Mouse (Mus musculus) MEL (cell line): Measurements from ENCODE around the gene Ccz1. TPM values are rescaled to one million over a fixed set of nuclear protein-coding genes. Genes with fewer than 3 reads are reported as not detected.
"Not testable (repeated sequence)": the region's sequence is repeated elsewhere in the genome, so short reads cannot be mapped to it uniquely, and the experiment has no call there.

ENCODE experiments used
- DNase-seq: peaks from one replicate; pipeline ENCODE4 v3.0.0; 2011; ENCODE audit warnings: low read depth, low spot score
- H3K27ac ChIP-seq: 2 replicates; pipeline ENCODE4 v1.5.1; 2012; ENCODE audit warnings: low read depth, mild to moderate bottlenecking, control low read depth, low read length, moderate library complexity; ENCODE audit not compliant: control insufficient read depth
- H3K27me3 ChIP-seq, 2 experiments: fragments of 150-350 bp in 1 of 2; sonication (generic) in 1 of 2; 2 replicates each; pipeline ENCODE4 v1.6.1; 2012; ENCODE audit warnings: low read length in 2 of 2, mild to moderate bottlenecking in 2 of 2, improper control_type of control experiment in 1 of 2, moderate library complexity in 1 of 2; ENCODE audit not compliant: insufficient read depth in 2 of 2, control insufficient read depth in 1 of 2
- H3K36me3 ChIP-seq, 2 experiments: 2 replicates each; pipeline ENCODE4 v1.6.1; 2012 to 2014; ENCODE audit warnings: low read length in 2 of 2, improper control_type of control experiment in 1 of 2, inconsistent platforms in 1 of 2, mild to moderate bottlenecking in 1 of 2; ENCODE audit not compliant: insufficient read depth in 2 of 2, control insufficient read depth in 1 of 2
- H3K4me1 ChIP-seq, 2 experiments: fragments of 150-350 bp in 1 of 2; sonication (generic) in 1 of 2; 2 replicates each; pipeline ENCODE4 v1.6.1; 2012; ENCODE audit warnings: low read length in 2 of 2, improper control_type of control experiment in 1 of 2, mild to moderate bottlenecking in 1 of 2; ENCODE audit not compliant: insufficient read depth in 2 of 2, control insufficient read depth in 1 of 2
- H3K4me3 ChIP-seq, 2 experiments: fragments of 150-350 bp in 1 of 2; sonication (generic) in 1 of 2; 2 replicates each; pipeline ENCODE4 v1.5.1; 2012; ENCODE audit warnings: low read depth in 2 of 2, low read length in 2 of 2, mild to moderate bottlenecking in 2 of 2, moderate library complexity in 2 of 2, control low read depth in 1 of 2, improper control_type of control experiment in 1 of 2; ENCODE audit not compliant: control insufficient read depth in 1 of 2, insufficient read depth in 1 of 2
- H3K79me2 ChIP-seq: 2 replicates; pipeline ENCODE4 v1.6.1; 2012; ENCODE audit warnings: mild to moderate bottlenecking, low read length, moderate library complexity; ENCODE audit not compliant: control insufficient read depth, poor library complexity, insufficient read depth
- H3K9ac ChIP-seq: 2 replicates; pipeline ENCODE4 v1.6.1; 2012; ENCODE audit warnings: low read depth, mild to moderate bottlenecking, control low read depth, low read length, moderate library complexity; ENCODE audit not compliant: control insufficient read depth, poor library complexity, severe bottlenecking
- H3K9me3 ChIP-seq: fragments of 150-350 bp; sonication (generic); replicated peaks from 2 replicates; pipeline ENCODE4 v1.6.1; 2012; ENCODE audit warnings: mild to moderate bottlenecking, low read length, improper control_type of control experiment, moderate library complexity; ENCODE audit not compliant: insufficient read depth
- CHD2 ChIP-seq: IDR thresholded peaks from 2 replicates; pipeline ENCODE4 v1.6.1; 2011; ENCODE audit warnings: low read length, improper control_type of control experiment
- CTCF ChIP-seq, 3 experiments: IDR thresholded peaks in 2 of 3; conservative IDR thresholded peaks in 1 of 3; 2 replicates each; pipeline ENCODE4 v1.5.1; 2011 to 2012; ENCODE audit warnings: low read length in 3 of 3, low read depth in 2 of 3, mild to moderate bottlenecking in 2 of 3, improper control_type of control experiment in 1 of 3, inconsistent platforms in 1 of 3, mixed read lengths in 1 of 3, moderate library complexity in 1 of 3; ENCODE audit not compliant: control insufficient read depth in 1 of 3, insufficient read depth in 1 of 3, poor library complexity in 1 of 3, severe bottlenecking in 1 of 3
- ELF1 ChIP-seq: IDR thresholded peaks from 2 replicates; pipeline ENCODE4 v1.6.1; 2014; ENCODE audit warnings: low read depth, mild to moderate bottlenecking, inconsistent platforms, low read length, improper control_type of control experiment, moderate library complexity
- EP300 ChIP-seq, 2 experiments: IDR thresholded peaks; 2 replicates each; pipeline ENCODE4 v1.6.1; 2011; ENCODE audit warnings: improper control_type of control experiment in 2 of 2, low read length in 2 of 2, low read depth in 1 of 2, mild to moderate bottlenecking in 1 of 2
- GABPA ChIP-seq: IDR thresholded peaks from 2 replicates; pipeline ENCODE4 v1.6.1; 2012; ENCODE audit warnings: low read depth, mild to moderate bottlenecking, inconsistent platforms, low read length, improper control_type of control experiment, moderate library complexity
- JUND ChIP-seq: IDR thresholded peaks from 2 replicates; pipeline ENCODE4 v1.6.1; 2011; ENCODE audit warnings: low read depth, mild to moderate bottlenecking, improper control_type of control experiment, low read length
- KAT2A ChIP-seq: conservative IDR thresholded peaks from 2 replicates; pipeline ENCODE4 v1.6.1; 2012; ENCODE audit warnings: low read depth, low read length, improper control_type of control experiment, inconsistent platforms
- MAFK ChIP-seq: IDR thresholded peaks from 2 replicates; pipeline ENCODE4 v1.6.1; 2011; ENCODE audit warnings: low read depth, mild to moderate bottlenecking, low read length, improper control_type of control experiment, borderline replicate concordance
- MAX ChIP-seq: IDR thresholded peaks from 2 replicates; pipeline ENCODE4 v1.6.1; 2011; ENCODE audit warnings: low read length, improper control_type of control experiment
- MEF2A ChIP-seq: IDR thresholded peaks from 2 replicates; pipeline ENCODE4 v1.6.1; 2014; ENCODE audit warnings: low read depth, mild to moderate bottlenecking, inconsistent platforms, low read length, improper control_type of control experiment; ENCODE audit not compliant: poor library complexity, insufficient replicate concordance, severe bottlenecking; ENCODE audit errors: extremely low read depth
- MYC ChIP-seq: IDR thresholded peaks from 2 replicates; pipeline ENCODE4 v1.6.1; 2011; ENCODE audit warnings: low read depth, mild to moderate bottlenecking, low read length, improper control_type of control experiment, moderate library complexity
- POLR2AphosphoS2 ChIP-seq: IDR thresholded peaks from 2 replicates; pipeline ENCODE4 v1.6.1; 2011; ENCODE audit warnings: low read length, improper control_type of control experiment
- RAD21 ChIP-seq: IDR thresholded peaks from 2 replicates; pipeline ENCODE4 v1.6.1; 2011; ENCODE audit warnings: mild to moderate bottlenecking, low read depth, low read length, improper control_type of control experiment
- SMC3 ChIP-seq: IDR thresholded peaks from 2 replicates; pipeline ENCODE4 v1.6.1; 2011; ENCODE audit warnings: low read depth, low read length, improper control_type of control experiment
- TAL1 ChIP-seq: IDR thresholded peaks from 2 replicates; pipeline ENCODE4 v1.6.1; 2012; ENCODE audit warnings: mild to moderate bottlenecking, inconsistent platforms, low read length, moderate library complexity, mixed read lengths
- TBP ChIP-seq: IDR thresholded peaks from 2 replicates; pipeline ENCODE4 v1.8.0; 2011; ENCODE audit warnings: low read depth, low read length, improper control_type of control experiment
- TCF12 ChIP-seq: IDR thresholded peaks from 2 replicates; pipeline ENCODE4 v1.6.1; 2014; ENCODE audit warnings: low read depth, mild to moderate bottlenecking, inconsistent platforms, low read length, improper control_type of control experiment, moderate library complexity
- USF1 ChIP-seq: IDR thresholded peaks from 2 replicates; pipeline ENCODE4 v1.6.1; 2014; ENCODE audit warnings: low read depth, mild to moderate bottlenecking, inconsistent platforms, low read length, improper control_type of control experiment, moderate library complexity
- USF2 ChIP-seq, 2 experiments: IDR thresholded peaks; 2 replicates each; pipeline ENCODE4 v1.6.1; 2011 to 2012; ENCODE audit warnings: improper control_type of control experiment in 2 of 2, low read length in 2 of 2, borderline replicate concordance in 1 of 2, inconsistent platforms in 1 of 2, low read depth in 1 of 2, mild to moderate bottlenecking in 1 of 2; ENCODE audit not compliant: insufficient read depth in 1 of 2
- ZC3H11A ChIP-seq: IDR thresholded peaks from 2 replicates; pipeline ENCODE4 v1.6.1; 2012; ENCODE audit warnings: low read depth, mild to moderate bottlenecking, inconsistent platforms, low read length, improper control_type of control experiment
- ZKSCAN1 ChIP-seq: IDR thresholded peaks from 2 replicates; pipeline ENCODE4 v1.6.1; 2012; ENCODE audit warnings: low read depth, mild to moderate bottlenecking, inconsistent platforms, low read length, improper control_type of control experiment, moderate library complexity
- ZNF384 ChIP-seq: IDR thresholded peaks from 2 replicates; pipeline ENCODE4 v1.6.1; 2012; ENCODE audit warnings: low read depth, mild to moderate bottlenecking, inconsistent platforms, low read length, improper control_type of control experiment
- polyA plus RNA-seq, 2 experiments: library from polyadenylated mRNA; stranded (reverse) in 1 of 2; unstranded in 1 of 2; fragments of >175 nt in 1 of 2; fragments of >200 nt in 1 of 2; gene quantifications; 2 replicates each; pipeline versions ENCODE4 v1.2.1 to v1.2.4; 2012; ENCODE audit warnings: low replicate concordance in 2 of 2, low read depth in 1 of 2; ENCODE audit not compliant: insufficient read length in 2 of 2, insufficient read depth in 1 of 2, missing spikeins in 1 of 2
- total RNA-seq: library from RNA; depleted of rRNA; stranded (reverse); fragments of 300-350 nt; gene quantifications from 2 replicates; pipeline ENCODE4 v1.2.3, GENCODE M21; 2012

Gene Ccz1
- total and polyA plus RNA-seq, 3 experiments, result 56.0 to 166 (median 58.0) TPM

GRCm38 (mm10) chr5:144013366-144014134 is 1.1 kb downstream of the Ccz1 start:
- DNase-seq, result peak; percentile 79
- H3K4me3 ChIP-seq, result peak overlapping the region; percentile 92 to 96
- TF ChIP-seq ZNF384, result peak; percentile 82
- peak; percentile 97 for TF ChIP-seq TBP
- H3K79me2 ChIP-seq, H3K27me3 ChIP-seq, H3K27ac ChIP-seq, H3K9me3 ChIP-seq, H3K4me1 ChIP-seq: not testable (repeated sequence)
- peaks cover 7 to 11% of the 10 kb centered on the region in 2 experiments for H3K36me3 ChIP-seq
- H3K9ac ChIP-seq, result peak overlapping the region; percentile 89

- H3K9ac ChIP-seq, result no peak overlapping the region
- peak; percentile 13 for DNase-seq
- H3K27me3 ChIP-seq, result no peaks in the 10 kb centered on the region
- no peaks in the 10 kb centered on the region; a peak in 1 of 4 replicates for H3K4me1 ChIP-seq
- no peak overlapping the region for H3K27ac ChIP-seq
- H3K9me3 ChIP-seq, result no peaks in the 10 kb centered on the region
- TF ChIP-seq MYC, result 0 out of 2 replicates have a peak, but pooled peaks have one; percentile 24
- no peak for TF ChIP-seq USF2 (IDR thresholded peaks at IDR 0.05; ENCODE audit: borderline replicate concordance in 1 of 2, insufficient read depth in 1 of 2, low read depth in 1 of 2, low read length in 2 of 2)
- no peak for TF ChIP-seq TBP
- TF ChIP-seq TAL1, result no peak
- H3K79me2 ChIP-seq, result no peaks in the 10 kb centered on the region
- no peak overlapping the region for H3K4me3 ChIP-seq
- peaks cover 2 to 12% of the 10 kb centered on the region in 2 experiments; a peak in 3 of 4 replicates for H3K36me3 ChIP-seq
Measured at GRCm38 (mm10) chr5:144002461-144003192, 12.1 kb downstream of the Ccz1 start.

GRCm38 (mm10) chr5:143999409-143999808 is 15.3 kb downstream of the Ccz1 start:
- H3K4me3 ChIP-seq, result no peak overlapping the region
- H3K4me1 ChIP-seq, result no peaks in the 10 kb centered on the region
- H3K36me3 ChIP-seq, result peaks cover 0 to 3% of the 10 kb centered on the region in 2 experiments; a peak in 2 of 4 replicates
- no peaks in the 10 kb centered on the region for H3K9me3 ChIP-seq
- no peaks in the 10 kb centered on the region for H3K79me2 ChIP-seq
- H3K9ac ChIP-seq, result no peak overlapping the region
- no peaks in the 10 kb centered on the region for H3K27me3 ChIP-seq
- no peak overlapping the region for H3K27ac ChIP-seq
- peak; percentile 54 for DNase-seq
- TF ChIP-seq TCF12 (no peak), MAFK (no peak), POLR2AphosphoS2 (no peak), USF2 (IDR thresholded peaks at IDR 0.05; ENCODE audit: borderline replicate concordance in 1 of 2, insufficient read depth in 1 of 2, low read depth in 1 of 2, low read length in 2 of 2) (no peak), ZC3H11A (0 out of 2 replicates have a peak, but pooled peaks have one; percentile 11), KAT2A (no peak), MYC (no peak), MAX (no peak), RAD21 (peak; percentile 45), ZKSCAN1 (no peak), EP300 (IDR thresholded peaks at IDR 0.05; ENCODE audit: low read depth in 1 of 2, low read length in 2 of 2) (no peak), GABPA (no peak), USF1 (no peak), JUND (no peak), MEF2A (no peak), ELF1 (no peak), TAL1 (no peak), CTCF (IDR thresholded peaks at IDR 0.05 in 2 of 3, conservative IDR thresholded peaks at IDR 0.05 in 1 of 3; ENCODE audit: control insufficient read depth in 1 of 3, insufficient read depth in 1 of 3, low read depth in 2 of 3, low read length in 3 of 3, poor library complexity in 1 of 3, severe bottlenecking in 1 of 3) (peak; percentile 47 to 61 (median 57); a peak in 5 of 6 replicates), SMC3 (peak; percentile 53), CHD2 (no peak)
